Mouse (Mus musculus): Measurements from ENCODE around the gene Tmem18. TPM values are rescaled to one million over a fixed set of nuclear protein-coding genes. Genes with fewer than 3 reads are reported as not detected.

The Tmem18 gene
- 23.7 and 24.4 TPM in 2 replicates for polyA plus RNA-seq (2012; rRNA removed)
- polyA plus RNA-seq (2014; fragmentation: Nextera tagmentation; extraction: Ambion mirVana) = 26.1 and 26.6 TPM in 2 replicates

- H3K4me3 ChIP-seq (replicated peaks; ENCODE audit: low read length) = peak within 1 kb of the TSS; percentile 70
- H3K9me3 ChIP-seq (ENCODE audit: control insufficient read depth, low read length) = no peaks in the 10 kb centered on the region
- H3K36me3 ChIP-seq (ENCODE audit: control insufficient read depth, insufficient read depth, low read length) = peaks cover 16% of the 10 kb centered on the region
- peak; percentile 69; the same call in 1 of the 2 replicates for TF ChIP-seq POLR2A (IDR thresholded peaks at IDR 0.05; ENCODE audit: borderline replicate concordance, extremely low read depth, insufficient read depth, insufficient read length)
- H3K9ac ChIP-seq (ENCODE audit: low read depth, low read length, severe bottlenecking) = peak within 1 kb of the TSS; percentile 93
- DNase-seq (ENCODE audit: low spot score) = peak; percentile 91
- peaks cover 6% of the 10 kb centered on the region for H3K4me1 ChIP-seq (ENCODE audit: control insufficient read depth, insufficient read depth, low read length)
- peak; percentile 95 for ATAC-seq (ENCODE audit: low FRiP score, low read depth)
- H3K27me3 ChIP-seq (ENCODE audit: control insufficient read depth, insufficient read depth, low read length) = no peaks in the 10 kb centered on the region
- H3K27ac ChIP-seq (replicated peaks; ENCODE audit: low read depth, low read length) = peak within 1 kb of the TSS; percentile 86
- under 1% methylated on average over 35 of the region's 35 CpGs for WGBS
- H3K4me2 ChIP-seq (replicated peaks; ENCODE audit: low read depth, low read length, severe bottlenecking) = peak within 1 kb of the TSS; percentile 82
These were observed at the start of gene Tmem18 for GRCm38 (mm10) chr12:30584356-30584740. Tmem18 (plus strand) TSS chr12:30584426.

- no peak for DNase-seq (ENCODE audit: low spot score)
- no peaks in the 10 kb centered on the region for H3K27me3 ChIP-seq (ENCODE audit: control insufficient read depth, insufficient read depth, low read length)
- ATAC-seq (ENCODE audit: low FRiP score, low read depth) = no peak
- H3K36me3 ChIP-seq (ENCODE audit: control insufficient read depth, insufficient read depth, low read length) = no peaks in the 10 kb centered on the region
- no peak overlapping the region for H3K27ac ChIP-seq (replicated peaks; ENCODE audit: low read depth, low read length)
- H3K4me3 ChIP-seq (replicated peaks; ENCODE audit: low read length) = no peak overlapping the region
- no peaks in the 10 kb centered on the region for H3K4me1 ChIP-seq (ENCODE audit: control insufficient read depth, insufficient read depth, low read length)
- no peak overlapping the region for H3K9ac ChIP-seq (ENCODE audit: low read depth, low read length, severe bottlenecking)
- no peaks in the 10 kb centered on the region for H3K9me3 ChIP-seq (ENCODE audit: control insufficient read depth, low read length)
- no peak overlapping the region for H3K4me2 ChIP-seq (replicated peaks; ENCODE audit: low read depth, low read length, severe bottlenecking)
- TF ChIP-seq POLR2A (IDR thresholded peaks at IDR 0.05; ENCODE audit: borderline replicate concordance, extremely low read depth, insufficient read depth, insufficient read length) = no peak
These were observed 26.9 kb upstream of the Tmem18 start for GRCm38 (mm10) chr12:30557349-30557748.

GRCm38 (mm10) chr12:30561411-30561810, 22.8 kb upstream of the Tmem18 start:
- DNase-seq (ENCODE audit: low spot score) (no peak), ATAC-seq (ENCODE audit: low FRiP score, low read depth) (no peak)
- Histone ChIP-seq H3K4me2 (replicated peaks; ENCODE audit: low read depth, low read length, severe bottlenecking) (peak overlapping the region; percentile 29), H3K27me3 (ENCODE audit: control insufficient read depth, insufficient read depth, low read length) (no peaks in the 10 kb centered on the region), H3K9ac (ENCODE audit: low read depth, low read length, severe bottlenecking) (no peak overlapping the region), H3K27ac (replicated peaks; ENCODE audit: low read depth, low read length) (no peak overlapping the region), H3K4me1 (ENCODE audit: control insufficient read depth, insufficient read depth, low read length) (no peaks in the 10 kb centered on the region), H3K4me3 (replicated peaks; ENCODE audit: low read length) (no peak overlapping the region), H3K9me3 (ENCODE audit: control insufficient read depth, low read length) (no peaks in the 10 kb centered on the region), H3K36me3 (ENCODE audit: control insufficient read depth, insufficient read depth, low read length) (no peaks in the 10 kb centered on the region)
- TF ChIP-seq POLR2A (IDR thresholded peaks at IDR 0.05; ENCODE audit: borderline replicate concordance, extremely low read depth, insufficient read depth, insufficient read length) = no peak
- 18% methylated on average over 11 of the region's 11 CpGs for WGBS

- no peaks in the 10 kb centered on the region for H3K9me3 ChIP-seq (ENCODE audit: control insufficient read depth, low read length)
- no peak overlapping the region for H3K4me3 ChIP-seq (replicated peaks; ENCODE audit: low read length)
- no peak overlapping the region for H3K9ac ChIP-seq (ENCODE audit: low read depth, low read length, severe bottlenecking)
- no peaks in the 10 kb centered on the region for H3K27me3 ChIP-seq (ENCODE audit: control insufficient read depth, insufficient read depth, low read length)
- no peak for DNase-seq (ENCODE audit: low spot score)
- TF ChIP-seq POLR2A (IDR thresholded peaks at IDR 0.05; ENCODE audit: borderline replicate concordance, extremely low read depth, insufficient read depth, insufficient read length) = no peak
- ATAC-seq (ENCODE audit: low FRiP score, low read depth) = no peak
- H3K4me1 ChIP-seq (ENCODE audit: control insufficient read depth, insufficient read depth, low read length) = no peaks in the 10 kb centered on the region
- H3K27ac ChIP-seq (replicated peaks; ENCODE audit: low read depth, low read length) = no peak overlapping the region
- H3K36me3 ChIP-seq (ENCODE audit: control insufficient read depth, insufficient read depth, low read length) = no peaks in the 10 kb centered on the region
- no peak overlapping the region for H3K4me2 ChIP-seq (replicated peaks; ENCODE audit: low read depth, low read length, severe bottlenecking)
- 77% methylated on average over 4 of the region's 4 CpGs for WGBS
These were observed 12.2 kb upstream of the Tmem18 start for GRCm38 (mm10) chr12:30572075-30572474.

- H3K9ac ChIP-seq (ENCODE audit: low read depth, low read length, severe bottlenecking) = no peak overlapping the region
- TF ChIP-seq POLR2A (IDR thresholded peaks at IDR 0.05; ENCODE audit: borderline replicate concordance, extremely low read depth, insufficient read depth, insufficient read length) = no peak
- H3K27me3 ChIP-seq (ENCODE audit: control insufficient read depth, insufficient read depth, low read length) = no peaks in the 10 kb centered on the region
- ATAC-seq (ENCODE audit: low FRiP score, low read depth) (no peak), DNase-seq (ENCODE audit: low spot score) (no peak)
- H3K4me2 ChIP-seq (replicated peaks; ENCODE audit: low read depth, low read length, severe bottlenecking) = no peak overlapping the region
- H3K4me3 ChIP-seq (replicated peaks; ENCODE audit: low read length) = no peak overlapping the region
- no peaks in the 10 kb centered on the region for H3K36me3 ChIP-seq (ENCODE audit: control insufficient read depth, insufficient read depth, low read length)
- H3K27ac ChIP-seq (replicated peaks; ENCODE audit: low read depth, low read length) = no peak overlapping the region
- H3K9me3 ChIP-seq (ENCODE audit: control insufficient read depth, low read length) = no peaks in the 10 kb centered on the region
- H3K4me1 ChIP-seq (ENCODE audit: control insufficient read depth, insufficient read depth, low read length) = no peaks in the 10 kb centered on the region
- WGBS = 73% methylated on average over 3 of the region's 3 CpGs
These were observed 8.3 kb upstream of the Tmem18 start for GRCm38 (mm10) chr12:30575952-30576351.

- 18% methylated on average over 5 of the region's 5 CpGs for WGBS
- DNase-seq (ENCODE audit: low spot score) (peak; percentile 70), ATAC-seq (ENCODE audit: low FRiP score, low read depth) (no peak)
- H3K4me3 ChIP-seq (replicated peaks; ENCODE audit: low read length) = no peak overlapping the region
- no peak for TF ChIP-seq POLR2A (IDR thresholded peaks at IDR 0.05; ENCODE audit: borderline replicate concordance, extremely low read depth, insufficient read depth, insufficient read length)
- H3K36me3 ChIP-seq (ENCODE audit: control insufficient read depth, insufficient read depth, low read length) = no peaks in the 10 kb centered on the region
- no peak overlapping the region for H3K9ac ChIP-seq (ENCODE audit: low read depth, low read length, severe bottlenecking)
- no peaks in the 10 kb centered on the region for H3K27me3 ChIP-seq (ENCODE audit: control insufficient read depth, insufficient read depth, low read length)
- H3K4me1 ChIP-seq (ENCODE audit: control insufficient read depth, insufficient read depth, low read length) = no peaks in the 10 kb centered on the region
- no peak overlapping the region for H3K4me2 ChIP-seq (replicated peaks; ENCODE audit: low read depth, low read length, severe bottlenecking)
- no peaks in the 10 kb centered on the region for H3K9me3 ChIP-seq (ENCODE audit: control insufficient read depth, low read length)
- no peak overlapping the region for H3K27ac ChIP-seq (replicated peaks; ENCODE audit: low read depth, low read length)
These were observed 6.2 kb upstream of the Tmem18 start for GRCm38 (mm10) chr12:30578019-30578418.
